Mouse (Mus musculus) 416B (cell line): Measurements from ENCODE around the gene Sgca.

Experiments used
- DNase-seq: peaks from one replicate; pipeline ENCODE4 v3.0.0; 2011; ENCODE audit warnings: low read depth

The Sgca gene

DNA sequence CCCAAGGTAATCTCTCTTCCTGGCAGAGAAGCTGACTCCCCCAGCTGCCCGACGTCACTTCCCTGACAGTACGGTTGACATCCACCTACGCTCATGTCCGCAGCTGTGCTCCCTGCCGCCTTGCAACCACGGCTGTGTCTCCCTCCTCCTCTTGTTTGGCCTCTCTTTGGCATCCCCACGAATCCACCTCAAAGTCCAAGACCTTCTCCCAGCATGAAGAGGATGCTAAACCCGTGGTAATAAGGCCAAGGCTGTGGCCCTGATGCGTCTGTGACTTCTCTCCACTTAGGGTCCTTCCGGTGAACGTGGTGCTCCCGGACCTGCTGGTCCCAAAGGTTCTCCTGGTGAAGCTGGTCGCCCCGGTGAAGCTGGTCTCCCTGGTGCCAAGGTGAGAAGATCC, 33.1 kb downstream of the Sgca start:
- no peak for DNase-seq

DNA sequence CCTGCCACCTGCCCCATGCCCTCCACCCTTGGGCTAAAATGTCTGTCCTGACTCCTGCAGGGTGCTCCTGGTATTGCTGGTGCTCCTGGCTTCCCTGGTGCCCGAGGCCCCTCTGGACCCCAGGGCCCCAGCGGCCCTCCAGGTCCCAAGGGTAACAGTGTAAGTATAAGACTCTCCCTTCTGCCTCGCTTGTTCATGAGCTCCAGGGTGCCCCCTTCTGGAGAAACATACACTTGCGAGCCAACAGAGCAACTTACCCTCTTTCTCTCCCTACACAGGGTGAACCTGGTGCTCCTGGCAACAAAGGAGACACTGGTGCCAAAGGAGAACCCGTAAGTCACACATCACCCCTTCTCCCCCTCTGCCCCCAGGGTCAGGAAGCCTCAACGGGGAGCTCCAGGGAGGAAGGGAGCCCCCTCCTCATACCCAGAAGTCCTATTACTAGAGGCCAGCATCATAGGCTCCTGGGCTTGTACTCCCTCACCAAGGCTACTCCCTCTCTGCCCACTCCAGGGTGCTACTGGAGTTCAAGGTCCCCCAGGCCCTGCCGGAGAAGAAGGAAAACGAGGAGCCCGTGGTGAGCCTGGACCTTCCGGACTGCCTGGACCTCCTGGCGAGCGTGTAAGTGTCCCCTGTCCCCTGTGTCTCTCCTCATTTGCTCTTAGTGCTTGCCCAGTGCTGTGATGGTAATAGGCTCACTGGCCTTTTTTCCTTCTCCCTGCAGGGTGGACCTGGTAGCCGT, 33.7 kb downstream of the Sgca start:
- DNase-seq = peak; percentile 71

DNA sequence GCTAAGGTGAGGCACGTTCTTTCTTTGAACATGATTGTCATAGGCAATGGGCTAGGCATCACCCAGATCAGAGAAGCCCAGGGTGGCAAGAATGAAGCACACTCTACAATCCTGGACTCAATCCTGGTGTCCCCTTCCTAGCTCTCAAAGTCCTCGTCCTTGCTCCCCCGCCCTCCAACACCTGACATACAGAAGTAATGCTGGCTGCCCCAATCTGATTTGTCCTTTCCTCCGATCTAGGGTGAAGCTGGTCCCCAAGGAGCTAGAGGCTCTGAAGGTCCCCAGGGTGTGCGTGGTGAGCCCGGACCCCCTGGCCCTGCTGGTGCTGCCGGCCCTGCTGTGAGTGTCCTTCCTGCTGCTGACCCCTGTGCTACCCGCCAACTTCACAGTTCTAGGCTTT, 34.4 kb downstream of the Sgca start:
- DNase-seq = no peak

DNA sequence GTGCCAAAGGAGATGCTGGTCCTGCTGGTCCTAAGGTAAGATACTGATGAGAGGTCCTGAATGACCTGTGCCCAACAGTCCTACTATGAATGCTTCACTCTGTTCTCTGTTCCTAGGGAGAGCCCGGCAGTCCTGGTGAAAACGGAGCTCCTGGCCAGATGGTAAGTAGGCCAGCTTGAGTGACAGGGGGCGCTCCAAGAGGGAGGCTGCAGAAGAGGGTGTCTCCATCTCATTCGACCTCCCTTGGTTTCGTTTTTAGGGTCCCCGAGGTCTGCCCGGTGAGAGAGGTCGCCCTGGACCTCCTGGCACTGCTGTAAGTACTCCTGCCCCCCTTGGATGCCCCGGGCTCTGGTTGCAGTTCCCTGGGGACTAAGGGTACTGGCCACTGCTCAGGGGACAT, 35.0 kb downstream of the Sgca start:
- DNase-seq = peak; percentile 41

DNA sequence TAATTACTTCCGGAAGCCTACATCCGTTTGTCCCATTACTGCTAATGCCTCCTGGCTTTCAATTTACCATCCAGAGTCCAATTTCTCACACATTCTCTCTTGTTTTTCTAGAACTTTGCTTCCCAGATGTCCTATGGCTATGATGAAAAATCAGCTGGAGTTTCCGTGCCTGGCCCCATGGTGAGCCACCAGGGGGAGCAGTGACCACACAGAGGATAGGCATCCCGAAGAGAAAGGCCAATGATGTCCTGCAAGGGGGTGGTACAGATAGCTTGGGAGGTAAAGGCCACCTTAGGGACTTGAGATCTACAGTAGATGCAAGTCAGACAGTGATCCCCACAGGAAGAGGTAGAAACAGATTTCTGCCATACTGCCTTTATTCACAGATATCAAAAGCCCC, 36.8 kb downstream of the Sgca start:
- peak; percentile 60 for DNase-seq

DNA sequence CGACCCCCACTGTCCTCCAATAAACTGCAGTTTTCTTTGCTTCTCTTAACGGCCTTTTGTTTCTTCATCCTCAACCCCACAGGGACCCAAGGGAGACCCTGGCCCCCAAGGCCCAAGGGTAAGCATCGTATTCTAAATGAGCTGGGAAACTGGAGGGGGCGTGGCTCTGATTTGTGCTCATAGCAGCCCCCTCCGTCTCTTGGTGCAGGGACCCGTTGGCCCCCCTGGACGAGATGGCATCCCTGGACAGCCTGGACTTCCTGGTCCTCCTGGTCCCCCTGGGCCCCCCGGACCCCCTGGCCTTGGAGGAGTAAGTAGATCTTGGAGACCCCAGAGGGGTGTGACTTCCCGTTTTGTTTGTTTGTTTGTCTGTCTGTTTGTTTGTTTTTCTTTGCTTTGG, 37.8 kb downstream of the Sgca start:
- no peak for DNase-seq

DNA sequence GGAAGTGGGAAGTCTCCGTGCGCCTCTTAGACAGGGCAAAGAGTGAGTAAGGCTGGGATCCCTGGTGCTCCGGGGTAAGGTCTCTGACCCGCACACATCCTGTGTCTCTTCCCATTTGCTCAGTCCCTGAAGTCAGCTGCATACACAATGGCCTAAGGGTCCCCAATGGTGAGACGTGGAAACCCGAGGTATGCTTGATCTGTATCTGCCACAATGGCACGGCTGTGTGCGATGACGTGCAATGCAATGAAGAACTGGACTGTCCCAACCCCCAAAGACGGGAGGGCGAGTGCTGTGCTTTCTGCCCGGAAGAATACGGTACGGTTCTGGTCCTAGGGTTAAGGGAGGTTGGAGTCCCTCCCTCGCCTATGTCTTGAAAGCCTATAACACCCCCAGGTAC, 38.3 kb downstream of the Sgca start:
- DNase-seq = no peak

DNA sequence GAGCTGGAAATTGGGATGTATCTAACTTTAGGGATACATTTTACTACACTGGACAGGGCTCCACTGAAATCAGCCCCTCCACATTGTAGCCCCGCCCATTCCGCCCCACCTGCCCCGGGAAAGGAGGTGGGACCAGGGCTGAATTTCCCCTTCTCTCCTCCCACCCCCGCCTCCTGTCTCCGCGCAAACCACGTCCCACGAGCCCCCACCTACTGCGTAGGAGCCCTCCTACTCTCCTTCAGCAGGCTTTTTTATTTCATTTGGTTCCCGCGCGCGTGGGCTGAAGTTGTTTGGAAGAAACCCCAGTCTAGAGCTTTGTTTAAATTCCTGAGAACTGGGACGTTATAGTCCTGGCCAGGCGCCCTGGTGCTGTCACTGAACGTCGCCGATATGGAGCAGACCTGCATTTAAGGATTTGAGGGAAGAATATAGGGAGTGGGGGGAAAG, 38.8 kb downstream of the Sgca start:
- DNase-seq = no peak

DNA sequence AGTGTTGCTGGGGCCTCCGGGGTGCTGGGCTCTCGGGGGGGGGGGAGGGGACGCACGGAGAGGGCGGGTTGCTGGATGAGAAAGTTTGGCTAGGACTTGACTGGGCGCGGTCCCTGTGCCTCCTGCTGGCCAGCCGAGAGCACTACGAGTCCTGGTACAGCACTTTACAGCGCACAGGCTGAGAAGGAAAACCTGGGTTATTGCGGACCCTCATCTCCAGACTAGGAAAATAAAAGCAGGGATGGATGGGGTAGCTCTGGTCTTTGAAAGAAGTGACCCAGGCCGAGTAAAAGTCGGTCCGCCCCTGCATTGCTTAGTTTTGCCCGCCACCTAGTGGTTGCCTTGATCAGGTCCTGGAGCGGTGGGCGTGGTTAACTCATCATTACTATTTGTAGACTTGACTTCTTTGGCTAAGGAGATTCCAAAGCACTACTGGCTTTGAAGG, 39.3 kb downstream of the Sgca start:
- DNase-seq = peak; percentile 80

DNA sequence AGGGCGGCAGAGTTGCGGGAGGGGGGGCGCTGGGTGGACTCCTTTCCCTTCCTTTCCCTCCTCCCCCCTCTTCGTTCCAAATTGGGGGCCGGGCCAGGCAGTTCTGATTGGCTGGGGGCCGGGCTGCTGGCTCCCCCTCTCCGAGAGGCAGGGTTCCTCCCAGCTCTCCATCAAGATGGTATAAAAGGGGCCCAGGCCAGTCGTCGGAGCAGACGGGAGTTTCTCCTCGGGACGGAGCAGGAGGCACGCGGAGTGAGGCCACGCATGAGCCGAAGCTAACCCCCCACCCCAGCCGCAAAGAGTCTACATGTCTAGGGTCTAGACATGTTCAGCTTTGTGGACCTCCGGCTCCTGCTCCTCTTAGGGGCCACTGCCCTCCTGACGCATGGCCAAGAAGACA, 40.1 kb downstream of the Sgca start, which contains the start of gene Col1a1:
Gene Col1a1 (plus strand): TSS at position 180 of the 400 bp plus-strand sequence.
- no peak for DNase-seq

DNA sequence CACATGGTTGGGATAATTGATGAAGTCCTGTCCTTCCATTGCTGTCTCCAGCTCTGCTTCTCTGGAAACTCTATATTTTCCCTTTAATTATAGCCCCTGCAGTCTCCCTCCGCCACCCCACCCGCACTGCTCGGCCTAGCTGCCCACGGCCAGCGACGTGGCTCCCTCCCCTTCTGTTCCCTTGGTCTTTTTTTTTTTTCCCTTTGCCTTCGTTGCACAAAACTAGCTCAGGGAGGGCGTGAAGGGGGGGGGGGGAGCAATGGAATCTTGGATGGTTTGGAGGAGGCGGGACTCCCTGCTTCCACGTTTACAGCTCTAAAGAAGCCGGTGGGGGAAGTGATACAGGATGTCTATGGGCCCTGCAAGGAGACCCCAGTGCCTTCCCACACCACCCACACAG, 41.6 kb downstream of the Sgca start:
- DNase-seq = no peak

DNA sequence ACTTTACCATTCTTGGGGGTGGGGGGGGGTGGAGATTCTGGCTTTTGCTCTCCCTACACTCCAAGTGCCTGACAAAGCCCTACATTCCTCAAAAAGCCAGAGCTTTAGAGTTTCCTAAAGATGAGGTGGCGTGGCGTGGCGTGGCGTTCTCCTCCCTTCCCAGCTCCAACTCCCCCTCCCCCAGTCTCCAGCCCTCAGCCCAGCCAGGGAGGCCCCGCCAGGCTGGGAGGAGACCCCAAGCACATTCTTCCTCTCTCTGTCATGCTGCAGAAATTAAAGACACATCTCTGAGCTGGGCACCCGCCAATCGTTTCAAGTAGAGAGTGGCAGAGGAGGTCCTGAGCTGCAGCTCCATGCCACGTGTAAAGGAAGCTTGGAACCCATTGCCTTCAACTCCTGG, 42.5 kb downstream of the Sgca start:
- DNase-seq = no peak

DNA sequence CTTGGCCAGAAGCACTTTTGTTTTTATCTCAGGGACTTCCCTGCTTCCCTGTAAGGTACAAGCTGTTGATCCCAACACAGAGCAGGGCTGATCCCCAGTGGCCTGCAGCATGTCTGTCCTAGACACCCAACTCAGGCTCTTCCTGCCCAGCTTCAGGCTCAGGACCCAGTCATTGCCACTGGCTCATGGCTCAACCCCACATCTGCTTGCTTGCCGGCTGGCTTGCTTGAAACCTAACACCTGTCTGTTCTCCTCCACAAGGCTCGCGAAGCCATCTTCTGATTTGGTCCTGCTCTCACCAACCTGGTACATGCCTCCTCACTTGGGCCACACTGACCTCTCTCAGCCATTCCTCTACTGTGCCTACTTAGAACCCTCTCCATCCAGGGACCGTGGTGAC, 46.0 kb downstream of the Sgca start:
- no peak for DNase-seq

DNA sequence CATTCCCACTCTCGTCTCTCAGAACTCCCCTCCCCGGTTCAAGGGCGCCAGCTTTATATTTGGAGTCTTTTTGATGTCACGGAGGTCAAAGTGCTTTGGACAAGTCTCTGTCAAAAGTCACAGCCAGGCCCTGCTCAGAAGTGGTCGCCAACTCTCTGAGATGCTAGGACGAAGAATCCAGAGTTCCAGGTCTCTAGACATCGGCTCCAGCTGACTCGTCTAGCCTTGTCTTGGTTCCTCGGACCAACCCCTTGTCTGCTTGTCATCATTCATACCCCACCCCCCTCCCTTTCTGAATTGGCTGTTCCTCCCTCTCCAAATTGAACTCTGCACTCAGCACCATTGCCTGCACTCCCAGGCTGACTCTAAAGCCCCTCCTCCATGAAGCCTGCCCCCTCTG, 46.5 kb downstream of the Sgca start:
- DNase-seq = no peak

DNA sequence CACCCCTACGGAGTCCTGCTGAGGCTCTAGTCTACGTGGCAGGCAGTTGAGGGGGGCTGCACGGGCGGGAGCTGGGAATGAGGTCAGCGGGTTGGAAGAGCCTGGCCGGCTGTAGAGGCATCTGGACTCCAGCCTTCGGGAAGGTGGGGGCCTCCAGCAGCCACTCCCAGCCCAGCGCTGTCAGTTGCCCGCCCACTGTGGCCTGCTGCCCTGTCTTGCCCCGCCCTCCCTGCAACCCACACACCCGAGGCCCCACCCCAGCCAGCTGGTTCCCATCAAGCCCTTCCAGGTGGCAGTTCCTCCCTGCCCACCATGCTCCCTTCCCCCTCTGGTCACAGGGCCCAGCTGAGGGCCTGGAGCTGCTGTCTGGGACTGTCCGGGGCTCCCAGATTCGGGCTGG, 47.3 kb downstream of the Sgca start:
- DNase-seq = no peak

DNA sequence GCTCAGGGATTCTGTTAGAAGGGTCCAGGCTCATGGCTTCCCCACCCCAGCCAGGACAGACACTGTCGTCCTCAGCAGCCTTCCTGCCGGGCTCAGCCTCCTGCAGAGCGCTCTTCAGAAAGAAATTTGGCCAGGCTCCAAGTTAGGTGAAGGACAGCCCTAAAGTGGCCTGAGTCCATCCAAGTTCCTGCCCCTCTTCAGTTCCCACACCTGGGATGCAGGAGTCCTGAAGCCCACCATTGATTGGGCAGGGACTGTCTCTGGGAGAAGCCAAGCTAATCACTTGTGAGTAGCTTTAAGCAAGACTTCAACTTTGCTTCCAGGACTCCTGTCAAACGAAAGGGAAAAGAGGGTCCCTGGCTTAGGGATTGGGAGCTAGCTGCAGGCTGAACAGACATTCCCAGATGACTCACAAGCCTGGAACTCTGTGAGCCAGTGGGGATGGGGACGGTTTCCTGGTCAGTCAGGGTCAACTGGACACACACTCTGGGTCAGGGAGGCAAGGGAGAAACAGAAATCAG, 48.3 kb downstream of the Sgca start:
- DNase-seq = no peak

DNA sequence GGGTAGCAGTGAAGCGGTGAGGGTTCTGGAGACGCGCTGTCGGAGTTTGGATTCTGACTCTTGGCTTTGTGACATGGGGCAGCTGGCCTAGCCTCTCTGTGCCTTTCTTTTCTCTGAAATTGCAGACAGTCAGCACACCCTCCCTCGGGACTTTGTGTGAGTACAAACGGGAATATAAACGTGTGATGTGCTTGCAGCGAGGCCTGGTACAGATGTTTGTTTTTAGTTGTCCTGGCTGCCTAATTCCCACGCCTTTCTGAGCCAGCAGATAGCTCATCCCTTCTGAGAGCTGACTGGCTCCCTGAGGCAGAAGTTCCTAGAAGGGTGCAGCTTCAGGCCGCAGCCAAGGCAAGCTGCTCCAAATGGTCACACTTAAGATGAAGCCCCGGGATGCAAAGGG, 49.7 kb downstream of the Sgca start:
- no peak for DNase-seq

DNA sequence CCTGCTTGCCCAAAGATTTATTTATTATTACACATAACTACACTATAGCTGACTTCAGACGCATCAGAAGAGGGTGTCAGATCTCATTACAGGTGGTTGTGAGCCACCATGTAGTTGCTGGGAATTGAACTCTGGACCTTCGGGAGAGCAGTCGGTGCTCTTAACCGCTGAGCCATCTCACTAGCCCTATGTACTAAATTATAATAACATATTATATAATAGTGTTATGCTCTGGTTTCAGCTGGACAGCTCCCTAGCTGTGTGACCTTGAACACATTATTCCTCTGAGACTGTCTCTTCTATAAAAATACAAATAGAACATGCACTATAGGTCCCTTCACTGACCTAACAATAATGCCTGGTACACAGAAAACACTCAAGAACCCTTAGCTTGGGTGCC, 51.1 kb downstream of the Sgca start:
- no peak for DNase-seq

DNA sequence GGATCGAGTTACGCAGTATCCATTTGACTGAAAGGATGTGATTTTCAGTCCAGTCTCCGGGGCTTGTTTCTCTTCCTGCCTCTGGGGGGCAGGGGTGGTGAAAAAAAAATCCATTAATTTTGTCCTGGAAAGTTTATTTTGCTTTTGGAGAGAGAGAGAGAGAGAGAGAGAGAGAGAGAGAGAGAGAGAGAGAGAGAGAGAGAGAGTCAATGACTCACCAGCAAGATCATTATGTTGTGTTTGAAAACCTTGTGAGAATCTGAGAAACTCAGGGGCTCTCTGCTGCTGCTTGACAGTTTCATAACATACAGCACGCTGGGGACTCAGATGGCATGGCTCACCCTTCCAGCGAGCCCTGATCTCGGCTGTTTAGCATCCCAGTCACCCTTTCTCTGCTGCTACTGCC, 55.1 kb downstream of the Sgca start:
- no peak for DNase-seq

DNA sequence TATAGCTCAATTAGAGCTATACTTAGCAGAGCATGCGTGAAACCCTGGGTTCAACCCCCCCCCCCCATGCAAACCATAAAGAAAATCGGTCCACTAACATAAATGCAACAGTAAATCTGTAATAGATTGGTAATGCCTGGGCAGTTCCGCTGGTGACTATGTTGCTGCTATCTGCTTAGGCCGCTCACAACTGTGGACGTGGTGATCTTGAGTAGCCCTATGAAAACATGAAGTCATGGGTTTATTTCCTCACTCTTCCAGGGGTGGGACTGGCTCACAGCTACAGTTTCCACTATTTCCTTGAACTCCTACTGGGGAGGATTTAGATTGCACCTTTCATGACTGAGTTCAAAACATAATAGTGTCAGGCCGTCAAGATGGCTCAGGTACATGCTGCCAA, 58.4 kb downstream of the Sgca start:
- no peak for DNase-seq

DNA sequence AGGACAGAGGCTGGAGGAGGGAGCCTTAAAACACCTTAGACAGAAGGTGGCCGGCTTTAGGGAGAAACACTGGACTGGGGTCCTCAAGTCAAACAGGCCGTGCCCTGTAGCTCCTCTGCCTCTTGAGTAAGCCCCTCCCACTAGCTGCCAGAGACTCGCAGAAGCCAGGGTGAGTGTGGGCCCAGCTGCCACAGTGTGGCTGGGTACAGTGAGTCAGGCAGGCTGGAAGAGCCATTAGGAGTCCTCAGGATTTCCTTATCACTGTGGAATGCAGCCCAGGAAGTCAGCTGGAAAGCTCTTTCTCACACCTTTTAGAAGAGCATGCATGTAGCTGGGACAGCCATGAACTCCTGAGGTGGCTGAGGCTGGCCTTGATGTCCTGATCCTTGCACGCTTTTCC, 59.6 kb downstream of the Sgca start:
- DNase-seq = no peak

DNA sequence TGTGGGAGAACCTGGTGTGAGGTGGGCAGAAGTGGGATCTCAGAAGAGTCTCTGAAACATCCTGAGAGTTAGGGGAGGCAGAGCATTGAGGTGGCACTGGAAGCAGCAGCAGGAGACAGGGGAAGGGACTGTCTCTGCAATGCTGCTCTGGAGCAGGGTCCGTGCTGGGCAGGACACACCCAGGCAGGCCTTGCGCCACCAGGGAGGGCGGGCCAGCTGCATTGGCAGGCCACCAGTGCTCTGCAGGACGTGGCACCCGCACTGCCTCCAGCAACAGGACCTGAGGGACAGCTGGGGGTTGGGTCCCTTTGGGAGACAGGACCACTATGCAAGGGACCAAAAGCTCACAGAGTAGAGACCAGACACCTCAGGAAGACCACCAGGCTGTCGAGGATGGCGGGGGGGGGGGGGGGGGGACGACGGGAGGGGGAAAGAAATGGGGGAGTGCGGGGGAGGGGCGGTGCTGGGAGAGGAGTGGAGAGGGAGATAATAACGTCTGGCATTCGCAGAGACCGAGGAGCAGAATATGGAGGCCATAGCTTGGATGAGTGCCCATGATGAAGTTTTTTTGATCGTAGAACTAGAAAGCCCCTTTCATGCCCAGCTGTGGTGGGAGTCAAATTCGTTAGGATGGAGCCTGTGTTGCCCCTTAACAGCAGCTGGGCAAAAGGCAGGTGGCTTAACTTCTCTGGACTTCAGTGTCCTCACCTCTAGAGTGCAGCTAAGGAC, 60.3 kb downstream of the Sgca start:
- no peak for DNase-seq

DNA sequence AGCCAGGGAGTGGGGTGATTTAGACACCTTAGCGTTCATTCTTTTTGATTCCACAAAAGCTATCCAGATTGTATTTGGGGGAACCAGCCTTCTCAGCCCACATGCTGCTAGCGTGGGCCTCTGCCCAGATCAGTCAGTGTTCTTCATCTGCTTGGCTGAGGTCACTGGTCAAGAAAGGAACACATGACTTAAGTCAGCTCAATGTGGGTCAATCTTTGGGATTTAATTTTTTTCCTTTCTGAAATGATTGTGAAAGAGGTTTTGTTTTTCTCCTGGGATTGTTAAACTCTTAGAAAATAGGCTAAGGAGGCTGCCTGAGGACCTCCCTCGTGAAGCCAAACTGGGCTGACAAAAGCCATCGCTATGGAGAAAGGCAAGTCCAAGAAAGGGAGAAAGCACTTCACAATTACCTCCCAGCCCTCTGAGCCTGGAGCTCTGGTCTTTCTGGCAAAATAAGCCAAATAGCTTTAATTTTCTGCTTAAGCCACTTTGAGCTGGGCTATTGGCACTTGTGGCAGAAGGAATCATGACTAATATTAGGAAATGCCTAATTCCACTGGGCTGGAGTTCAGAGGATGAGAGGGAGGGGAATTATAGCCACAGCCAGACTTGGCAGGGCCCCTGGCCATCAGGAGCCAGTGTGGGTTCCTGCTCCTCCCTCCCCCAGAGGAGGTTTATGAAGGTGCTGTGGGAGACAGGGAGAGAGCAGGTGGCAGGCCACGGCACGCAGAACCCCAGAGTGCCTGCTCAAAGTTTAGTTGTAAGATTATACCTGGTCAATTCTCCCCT, 62.6 kb downstream of the Sgca start:
- no peak for DNase-seq
